Mouse (Mus musculus): ENCODE results near the gene Gm14180. TPM values are rescaled to one million over a fixed set of nuclear protein-coding genes. Genes with fewer than 3 reads are reported as not detected.
"Not testable (repeated sequence)": the region's sequence is repeated elsewhere in the genome, so short reads cannot be mapped to it uniquely, and the experiment has no call there.

Gene Gm14180
- polyA plus RNA-seq, 1 experiment from 2014 or later: not detected

DNA sequence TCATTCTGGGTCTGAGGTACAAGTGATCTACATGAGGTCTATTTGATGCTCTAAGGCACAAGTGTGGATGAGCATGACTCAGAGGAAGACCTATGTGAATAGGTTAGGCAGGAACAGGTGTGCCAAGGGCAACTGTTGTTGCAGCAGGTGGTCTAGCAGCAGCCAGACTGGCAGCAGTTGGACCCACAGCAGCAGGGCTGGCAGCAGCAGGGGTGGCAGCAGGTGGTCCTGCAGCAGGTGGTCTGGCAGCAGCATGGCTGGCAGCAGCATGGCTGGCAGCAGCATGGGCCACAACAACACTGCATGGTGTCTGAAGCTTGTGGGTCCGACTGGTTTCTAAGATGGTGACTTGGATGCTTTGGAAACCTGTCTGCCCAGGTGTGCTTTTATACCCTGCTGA, 48.9 kb downstream of the Gm14180 start:
- H3K9ac ChIP-seq (ENCODE audit: low read depth, low read length); H3K4me1 ChIP-seq (ENCODE audit: control insufficient read depth, insufficient read depth, low read length); H3K9me3 ChIP-seq (ENCODE audit: control insufficient read depth, low read length); H3K36me3 ChIP-seq (ENCODE audit: control insufficient read depth, insufficient read depth, low read length); H3K4me2 ChIP-seq (ENCODE audit: low read depth, low read length); H3K27me3 ChIP-seq (replicated peaks; ENCODE audit: control insufficient read depth, insufficient read depth, low read length); ATAC-seq; H3K4me3 ChIP-seq (ENCODE audit: low read length); H3K27ac ChIP-seq (ENCODE audit: low read length): not testable (repeated sequence)
- 75% methylated on average over 1 of the region's 1 CpGs for WGBS

Other genes with a start within 250 kb of the Gm14180 start
- gene Krt23, start 241.2 kb downstream of the Gm14180 start, polyA plus RNA-seq (2015; fragmentation: Nextera tagmentation; extraction: Ambion mirVana): 18.4 and 19.6 TPM in 2 replicates
- not detected in 2 replicates for gene Krt39, start 213.0 kb downstream of the Gm14180 start, polyA plus RNA-seq (2015; fragmentation: Nextera tagmentation; extraction: Ambion mirVana)
- gene Krt40, start 191.1 kb downstream of the Gm14180 start, polyA plus RNA-seq (2015; fragmentation: Nextera tagmentation; extraction: Ambion mirVana): not detected in 2 replicates
- not detected in 2 replicates for gene Krtap3-3, start 183.4 kb downstream of the Gm14180 start, polyA plus RNA-seq (2015; fragmentation: Nextera tagmentation; extraction: Ambion mirVana)
- gene Krtap3-2, start 177.4 kb downstream of the Gm14180 start, polyA plus RNA-seq (2015; fragmentation: Nextera tagmentation; extraction: Ambion mirVana): not detected in 2 replicates
- not detected in 2 replicates for gene Gm11939, start 174.8 kb downstream of the Gm14180 start, polyA plus RNA-seq (2015; fragmentation: Nextera tagmentation; extraction: Ambion mirVana)
- gene Krtap3-1, start 167.7 kb downstream of the Gm14180 start, polyA plus RNA-seq (2015; fragmentation: Nextera tagmentation; extraction: Ambion mirVana): not detected in 2 replicates
- gene Krtap1-5, start 153.3 kb downstream of the Gm14180 start, polyA plus RNA-seq (2015; fragmentation: Nextera tagmentation; extraction: Ambion mirVana): not detected in 2 replicates
- gene Krtap1-4, start 150.6 kb downstream of the Gm14180 start, polyA plus RNA-seq (2015; fragmentation: Nextera tagmentation; extraction: Ambion mirVana): not detected in 2 replicates
- gene Krtap1-3, start 143.0 kb downstream of the Gm14180 start, polyA plus RNA-seq (2015; fragmentation: Nextera tagmentation; extraction: Ambion mirVana): not detected in 2 replicates
- gene Krtap9-3, start 136.2 kb downstream of the Gm14180 start, polyA plus RNA-seq (2015; fragmentation: Nextera tagmentation; extraction: Ambion mirVana): not detected in 2 replicates
- gene Gm11938, start 131.0 kb downstream of the Gm14180 start, polyA plus RNA-seq (2015; fragmentation: Nextera tagmentation; extraction: Ambion mirVana): not detected in 2 replicates
- not detected in 2 replicates for gene Gm11937, start 124.1 kb downstream of the Gm14180 start, polyA plus RNA-seq (2015; fragmentation: Nextera tagmentation; extraction: Ambion mirVana)
- gene Krtap2-4, start 119.4 kb downstream of the Gm14180 start, polyA plus RNA-seq (2015; fragmentation: Nextera tagmentation; extraction: Ambion mirVana): not detected in 2 replicates
- not detected in 2 replicates for gene Gm11562, start 113.9 kb downstream of the Gm14180 start, polyA plus RNA-seq (2015; fragmentation: Nextera tagmentation; extraction: Ambion mirVana)
- gene Krtap4-1, start 106.1 kb downstream of the Gm14180 start, polyA plus RNA-seq (2015; fragmentation: Nextera tagmentation; extraction: Ambion mirVana): not detected in 2 replicates
- not detected in 2 replicates for gene Krtap4-2, start 99.2 kb downstream of the Gm14180 start, polyA plus RNA-seq (2015; fragmentation: Nextera tagmentation; extraction: Ambion mirVana)
- not detected in 2 replicates for gene Krtap4-7, start 90.2 kb downstream of the Gm14180 start, polyA plus RNA-seq (2015; fragmentation: Nextera tagmentation; extraction: Ambion mirVana)
- gene Gm11555, start 84.1 kb downstream of the Gm14180 start, polyA plus RNA-seq (2015; fragmentation: Nextera tagmentation; extraction: Ambion mirVana): not detected in 2 replicates
- not detected in 2 replicates for gene Gm11563, start 75.3 kb downstream of the Gm14180 start, polyA plus RNA-seq (2015; fragmentation: Nextera tagmentation; extraction: Ambion mirVana)
- gene Krtap4-6, start 68.3 kb downstream of the Gm14180 start, polyA plus RNA-seq (2015; fragmentation: Nextera tagmentation; extraction: Ambion mirVana): not detected in 2 replicates
- not detected in 2 replicates for gene Gm14190, start 43.5 kb downstream of the Gm14180 start, polyA plus RNA-seq (2015; fragmentation: Nextera tagmentation; extraction: Ambion mirVana)
- gene Gm11595, start 38.6 kb upstream of the Gm14180 start, polyA plus RNA-seq (2015; fragmentation: Nextera tagmentation; extraction: Ambion mirVana): not detected in 2 replicates
- gene Krtap4-8, start 46.4 kb upstream of the Gm14180 start, polyA plus RNA-seq (2015; fragmentation: Nextera tagmentation; extraction: Ambion mirVana): not detected in 2 replicates
- gene Krtap4-9, start 50.9 kb upstream of the Gm14180 start, polyA plus RNA-seq (2015; fragmentation: Nextera tagmentation; extraction: Ambion mirVana): not detected in 2 replicates
- gene Gm11596, start 59.2 kb upstream of the Gm14180 start, polyA plus RNA-seq (2015; fragmentation: Nextera tagmentation; extraction: Ambion mirVana): not detected in 2 replicates
- not detected in 2 replicates for gene Gm11569, start 64.6 kb upstream of the Gm14180 start, polyA plus RNA-seq (2015; fragmentation: Nextera tagmentation; extraction: Ambion mirVana)
- gene Gm11554, start 70.2 kb upstream of the Gm14180 start, polyA plus RNA-seq (2015; fragmentation: Nextera tagmentation; extraction: Ambion mirVana): not detected in 2 replicates
- gene Krtap4-13, start 75.6 kb upstream of the Gm14180 start, polyA plus RNA-seq (2015; fragmentation: Nextera tagmentation; extraction: Ambion mirVana): not detected in 2 replicates
- gene Gm11564, start 81.4 kb upstream of the Gm14180 start, polyA plus RNA-seq (2015; fragmentation: Nextera tagmentation; extraction: Ambion mirVana): not detected in 2 replicates
- not detected in 2 replicates for gene 2300003K06Rik, start 103.8 kb upstream of the Gm14180 start, polyA plus RNA-seq (2015; fragmentation: Nextera tagmentation; extraction: Ambion mirVana)
- gene Krtap4-16, start 117.3 kb upstream of the Gm14180 start, polyA plus RNA-seq (2015; fragmentation: Nextera tagmentation; extraction: Ambion mirVana): not detected in 2 replicates
- gene Gm11568, start 123.6 kb upstream of the Gm14180 start, polyA plus RNA-seq (2015; fragmentation: Nextera tagmentation; extraction: Ambion mirVana): not detected in 2 replicates
- gene Gm11559, start 130.2 kb upstream of the Gm14180 start, polyA plus RNA-seq (2015; fragmentation: Nextera tagmentation; extraction: Ambion mirVana): not detected in 2 replicates
- gene Krtap9-1, start 139.1 kb upstream of the Gm14180 start, polyA plus RNA-seq (2015; fragmentation: Nextera tagmentation; extraction: Ambion mirVana): not detected in 2 replicates
- gene Gm11567, start 144.9 kb upstream of the Gm14180 start, polyA plus RNA-seq (2015; fragmentation: Nextera tagmentation; extraction: Ambion mirVana): not detected in 2 replicates
- gene Krtap31-1, start 173.6 kb upstream of the Gm14180 start, polyA plus RNA-seq (2015; fragmentation: Nextera tagmentation; extraction: Ambion mirVana): not detected in 2 replicates
- gene Gm11565, start 180.5 kb upstream of the Gm14180 start, polyA plus RNA-seq (2015; fragmentation: Nextera tagmentation; extraction: Ambion mirVana): not detected in 2 replicates
- not detected in 2 replicates for gene Krtap31-2, start 202.0 kb upstream of the Gm14180 start, polyA plus RNA-seq (2015; fragmentation: Nextera tagmentation; extraction: Ambion mirVana)
- gene Krtap9-5, start 214.2 kb upstream of the Gm14180 start, polyA plus RNA-seq (2015; fragmentation: Nextera tagmentation; extraction: Ambion mirVana): not detected in 2 replicates
- not detected in 2 replicates for gene Krtap29-1, start 244.8 kb upstream of the Gm14180 start, polyA plus RNA-seq (2015; fragmentation: Nextera tagmentation; extraction: Ambion mirVana)